Mouse (Mus musculus) B cell, adult 2 months (primary cell): ENCODE measurements around the gene Hoxb6.
A peak's percentile ranks its signal among the peaks of the same experiment; 100 is the strongest.

Experiments
- DNase-seq, 2 experiments: peaks; one replicate each; pipeline ENCODE4 v3.0.0; 2022

Hoxb6 gene

DNA sequence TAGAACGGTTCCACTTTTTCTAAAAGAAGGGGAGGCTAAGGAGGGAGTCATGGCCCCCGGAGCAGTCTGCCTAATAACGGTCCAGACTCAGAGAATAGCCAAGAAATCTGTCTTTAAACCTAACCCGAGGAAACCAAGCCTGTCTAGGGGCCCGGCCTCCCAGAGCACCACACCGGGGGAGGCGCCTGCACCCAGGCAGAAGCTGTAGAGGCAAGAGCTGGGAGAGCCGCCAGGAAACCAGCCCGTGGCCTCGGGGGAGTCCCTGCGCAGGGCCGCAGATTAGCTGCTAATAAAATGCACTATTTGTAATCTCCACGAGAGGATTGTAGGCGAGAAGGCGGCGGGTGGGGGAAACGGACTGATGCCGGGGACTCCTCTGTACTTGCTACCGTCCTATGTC is 22.4 kb upstream of the Hoxb6 start:
- DNase-seq: no peak

DNA sequence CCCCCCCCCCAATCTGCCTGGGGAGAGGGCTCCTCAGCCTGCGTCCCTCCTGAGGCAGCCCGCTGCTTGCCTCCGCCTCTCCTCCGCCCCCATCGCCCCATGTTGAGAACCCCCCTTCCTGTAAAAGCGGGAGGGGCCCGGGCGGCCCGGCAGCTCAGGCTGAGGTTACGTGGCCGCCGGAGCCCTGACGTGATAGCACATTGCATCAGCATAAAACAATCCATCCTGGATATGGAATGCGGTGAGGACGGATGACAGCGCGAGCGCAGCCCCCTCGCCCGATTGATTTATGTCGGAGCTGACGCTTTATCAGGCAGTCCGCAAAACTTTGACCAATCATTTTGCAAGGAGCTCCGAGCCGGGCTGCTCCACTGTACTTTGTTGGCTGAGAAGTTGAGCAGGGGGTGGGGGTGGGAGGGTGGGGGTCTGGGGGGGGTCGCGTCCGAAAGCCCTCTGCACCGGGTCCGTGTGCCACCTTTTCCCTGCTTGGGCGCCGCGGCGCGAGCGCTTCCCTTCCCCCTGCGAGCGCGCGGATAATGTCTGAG is 21.2 kb upstream of the Hoxb6 start, which contains the start of gene Hoxb9:
TSS of gene Hoxb9 (plus strand) at position 462 of the 545 bp plus-strand sequence.
- no peak for DNase-seq

DNA sequence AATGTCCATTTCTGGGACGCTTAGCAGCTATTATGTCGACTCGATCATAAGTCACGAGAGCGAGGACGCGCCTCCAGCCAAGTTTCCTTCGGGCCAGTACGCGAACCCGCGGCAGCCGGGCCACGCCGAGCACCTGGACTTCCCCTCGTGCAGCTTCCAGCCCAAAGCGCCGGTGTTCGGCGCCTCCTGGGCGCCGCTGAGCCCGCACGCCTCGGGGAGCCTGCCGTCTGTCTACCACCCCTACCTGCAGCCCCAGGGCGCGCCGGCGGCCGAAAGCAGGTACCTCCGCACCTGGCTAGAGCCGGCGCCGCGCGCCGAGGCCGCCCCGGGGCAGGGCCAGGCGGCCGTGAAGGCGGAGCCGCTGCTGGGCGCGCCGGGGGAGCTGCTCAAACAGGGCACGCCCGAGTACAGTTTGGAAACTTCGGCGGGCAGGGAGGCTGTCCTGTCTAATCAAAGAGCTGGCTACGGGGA is 20.7 kb upstream of the Hoxb6 start:
- no peak for DNase-seq

DNA sequence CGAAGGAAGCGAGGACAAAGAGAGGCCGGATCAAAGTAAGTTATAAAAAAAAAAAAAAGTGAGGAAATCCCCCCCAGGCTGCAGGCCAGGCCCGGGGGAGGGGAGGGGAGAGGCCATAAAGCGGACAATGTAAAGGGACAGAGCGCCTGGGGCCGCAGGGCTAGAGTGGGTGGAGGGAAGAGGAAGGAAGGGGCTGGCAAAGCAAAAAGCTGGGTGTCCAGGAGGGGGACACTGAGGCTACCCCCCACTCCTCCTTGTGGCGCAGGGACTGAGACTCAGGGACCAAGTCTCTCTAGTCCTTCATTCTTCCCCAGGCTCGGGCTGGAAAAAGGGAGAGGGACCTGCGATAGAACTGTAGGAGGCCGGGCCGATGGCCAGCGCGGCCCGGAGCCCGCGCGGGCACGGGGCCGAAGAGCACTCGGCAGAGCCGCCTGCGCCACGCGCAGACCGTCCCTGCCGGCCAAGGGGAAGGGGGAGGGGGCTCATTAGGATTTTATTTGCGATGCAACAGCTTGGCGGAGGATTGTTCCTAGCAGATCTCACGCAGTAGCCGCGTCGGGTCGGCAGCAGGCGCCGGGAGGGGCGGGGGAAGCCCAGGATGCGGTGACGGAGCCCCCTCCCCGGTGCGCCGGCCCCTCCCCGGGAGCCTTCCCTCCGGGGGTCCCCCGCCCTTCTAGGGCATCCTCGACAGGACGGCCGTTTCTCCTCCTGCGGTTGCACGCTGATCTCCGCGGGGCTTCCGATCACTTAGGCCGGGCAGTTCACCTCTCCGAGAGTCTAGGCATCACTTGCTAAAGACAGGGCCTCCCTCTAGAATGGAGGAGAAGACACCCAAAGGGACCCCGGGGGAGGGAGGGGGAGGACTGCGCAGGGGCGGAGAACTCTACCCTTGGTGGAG is 20.0 kb upstream of the Hoxb6 start:
- no peak for DNase-seq

DNA sequence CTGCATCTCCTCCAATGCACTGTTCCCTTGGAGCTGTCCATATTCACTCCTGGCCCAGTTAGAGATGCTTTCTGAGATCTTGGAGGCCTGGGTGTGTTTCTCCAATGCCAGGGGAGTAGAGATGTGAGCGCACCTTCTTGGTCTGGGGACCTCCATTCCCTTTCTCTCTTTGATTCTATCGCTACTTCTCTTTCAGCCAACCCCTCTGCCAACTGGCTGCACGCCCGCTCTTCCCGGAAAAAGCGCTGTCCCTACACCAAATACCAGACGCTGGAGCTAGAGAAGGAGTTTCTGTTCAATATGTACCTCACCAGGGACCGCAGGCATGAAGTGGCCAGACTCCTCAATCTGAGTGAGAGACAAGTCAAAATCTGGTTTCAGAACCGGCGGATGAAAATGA is 17.8 kb upstream of the Hoxb6 start:
- no peak for DNase-seq

DNA sequence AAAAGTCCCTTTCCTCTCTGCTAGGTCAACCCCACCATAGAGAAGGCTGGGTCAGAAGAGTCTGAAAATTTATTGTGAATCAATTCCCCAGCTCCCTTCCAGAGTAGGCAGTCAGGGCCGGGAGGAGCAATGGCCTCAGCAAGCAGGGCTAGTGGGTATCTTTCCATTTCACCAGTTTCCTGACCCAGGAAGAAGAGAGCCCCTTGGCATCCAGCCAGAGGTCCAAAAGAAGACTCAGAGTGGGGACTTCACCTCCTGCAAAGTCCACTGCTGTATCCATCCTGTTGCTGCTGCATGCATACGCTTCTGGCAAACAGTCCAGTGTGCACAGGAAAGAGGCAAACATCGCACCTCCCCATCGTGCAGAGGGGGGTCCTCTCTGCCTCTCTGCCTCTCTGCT is 16.4 kb upstream of the Hoxb6 start:
- no peak for DNase-seq

DNA sequence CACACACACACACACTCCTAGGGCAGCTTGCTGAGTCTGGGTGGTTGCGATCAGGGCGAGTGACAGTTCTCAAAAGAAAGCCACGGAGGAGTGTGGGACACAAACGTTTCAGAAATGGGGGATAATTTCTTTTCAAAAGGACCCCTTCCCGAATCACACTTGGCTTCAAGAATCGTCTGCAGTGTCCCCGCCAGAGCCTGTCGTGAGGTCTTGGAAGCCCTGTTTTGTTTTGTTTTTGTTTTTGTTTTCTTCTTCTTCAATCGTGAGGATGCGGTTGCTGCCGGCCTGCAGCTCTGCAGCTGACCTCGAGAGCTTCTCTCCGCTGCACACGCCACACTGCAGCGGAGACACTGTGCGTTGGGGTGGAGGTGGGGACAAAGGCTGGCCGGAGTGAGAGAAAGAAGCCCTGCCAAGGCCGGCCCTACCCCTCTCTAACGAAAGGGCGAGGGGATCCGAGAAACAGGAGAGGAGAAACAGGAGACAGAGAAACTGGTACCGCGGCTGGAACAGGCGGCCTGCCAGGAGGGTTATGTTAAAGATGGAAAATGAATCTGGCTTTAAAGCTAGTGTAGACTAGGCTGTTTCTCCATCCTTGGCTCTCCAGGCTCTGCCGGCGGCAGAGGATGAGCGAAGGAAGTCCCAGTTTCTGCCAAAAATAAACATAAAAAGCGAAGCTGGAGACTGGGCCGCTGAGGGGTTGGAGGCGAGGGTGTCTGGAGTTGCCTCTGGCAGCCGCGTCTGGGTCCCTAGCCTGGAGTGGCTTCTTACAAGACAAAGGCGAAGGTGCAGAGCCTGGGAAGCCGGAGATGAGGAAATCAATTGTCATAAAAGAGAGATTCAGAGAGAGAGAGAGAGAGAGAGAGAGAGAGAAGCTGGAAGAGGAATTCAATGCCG is 14.9 kb upstream of the Hoxb6 start:
- no peak for DNase-seq

DNA sequence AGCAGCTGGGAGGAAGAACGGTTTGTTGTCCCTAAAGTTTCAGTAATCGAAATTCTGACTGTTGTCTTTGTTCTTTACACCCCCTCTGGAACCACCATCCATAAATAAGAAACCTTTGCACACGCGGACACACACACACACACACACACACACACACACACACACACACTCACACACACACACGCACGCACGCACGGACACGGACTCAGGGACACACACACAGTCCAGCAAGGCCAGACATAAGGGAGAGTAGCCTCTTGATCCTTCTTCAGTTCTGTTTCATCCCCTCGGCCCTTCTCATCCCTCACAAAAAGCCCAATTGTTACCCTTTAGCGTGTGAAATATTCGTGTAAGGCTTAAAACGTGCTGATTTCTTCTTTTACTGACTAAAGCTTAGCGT is 14.0 kb upstream of the Hoxb6 start:
- no peak for DNase-seq

DNA sequence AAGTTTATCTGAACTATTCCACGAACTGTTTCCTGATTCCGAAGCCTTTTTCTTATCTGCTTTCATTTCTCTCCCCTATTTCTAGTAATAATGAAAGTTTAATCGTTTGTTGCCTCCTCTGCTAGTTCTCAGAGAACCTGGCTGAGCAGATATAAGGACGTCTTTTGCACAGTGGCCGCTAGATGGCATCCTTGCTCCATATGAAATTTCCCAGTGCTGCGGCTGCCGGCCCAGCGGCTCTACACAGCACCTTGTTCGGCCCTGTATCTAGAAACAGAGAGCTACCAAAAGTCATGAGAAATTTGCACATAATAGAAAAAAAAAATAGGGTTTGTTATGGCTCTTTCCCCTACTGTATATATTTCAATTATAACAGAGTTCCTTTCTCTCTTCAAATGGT is 13.5 kb upstream of the Hoxb6 start:
- peak; percentile 89 to 90 for DNase-seq

DNA sequence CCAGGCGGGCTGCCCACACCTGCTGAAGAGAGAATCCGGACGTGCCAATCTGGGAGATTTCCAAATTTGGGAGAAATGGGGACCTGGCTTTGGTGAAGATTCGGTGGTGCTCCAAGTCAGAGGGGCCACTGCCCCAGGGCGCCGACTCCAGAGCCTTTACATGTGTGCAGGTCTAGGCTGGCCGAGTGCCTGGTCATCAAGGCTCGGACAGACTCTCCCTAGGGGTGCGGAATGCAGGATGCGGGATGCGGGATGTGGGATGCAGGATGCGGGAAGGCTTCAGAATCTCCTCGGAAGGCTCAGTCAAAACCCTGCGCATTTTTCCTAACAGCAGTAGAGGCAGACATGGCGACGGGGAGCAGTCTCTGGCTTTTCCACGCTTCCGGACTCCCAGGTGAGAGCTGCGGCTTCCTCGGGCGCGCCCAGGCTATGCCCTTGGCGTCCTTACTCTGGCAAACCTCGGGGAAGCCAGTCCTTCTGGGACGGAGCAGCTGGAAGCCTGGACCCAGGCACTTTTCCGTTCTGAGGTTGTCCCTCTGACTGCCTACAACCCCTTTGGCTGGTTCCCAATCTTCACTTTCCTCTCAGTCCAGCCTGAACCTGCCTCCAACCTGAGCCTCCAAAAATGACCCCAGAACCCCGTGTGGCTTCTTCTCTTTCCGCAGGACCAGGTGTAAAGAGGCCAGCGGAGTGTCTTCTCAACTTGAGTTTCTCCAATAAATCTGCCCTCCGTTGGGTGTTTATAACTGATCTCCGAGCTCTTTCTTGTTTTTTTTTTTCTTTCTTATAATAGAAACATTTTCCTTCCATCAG is 12.6 kb upstream of the Hoxb6 start:
- DNase-seq: peak in 1 of 2 experiments; percentile 18

DNA sequence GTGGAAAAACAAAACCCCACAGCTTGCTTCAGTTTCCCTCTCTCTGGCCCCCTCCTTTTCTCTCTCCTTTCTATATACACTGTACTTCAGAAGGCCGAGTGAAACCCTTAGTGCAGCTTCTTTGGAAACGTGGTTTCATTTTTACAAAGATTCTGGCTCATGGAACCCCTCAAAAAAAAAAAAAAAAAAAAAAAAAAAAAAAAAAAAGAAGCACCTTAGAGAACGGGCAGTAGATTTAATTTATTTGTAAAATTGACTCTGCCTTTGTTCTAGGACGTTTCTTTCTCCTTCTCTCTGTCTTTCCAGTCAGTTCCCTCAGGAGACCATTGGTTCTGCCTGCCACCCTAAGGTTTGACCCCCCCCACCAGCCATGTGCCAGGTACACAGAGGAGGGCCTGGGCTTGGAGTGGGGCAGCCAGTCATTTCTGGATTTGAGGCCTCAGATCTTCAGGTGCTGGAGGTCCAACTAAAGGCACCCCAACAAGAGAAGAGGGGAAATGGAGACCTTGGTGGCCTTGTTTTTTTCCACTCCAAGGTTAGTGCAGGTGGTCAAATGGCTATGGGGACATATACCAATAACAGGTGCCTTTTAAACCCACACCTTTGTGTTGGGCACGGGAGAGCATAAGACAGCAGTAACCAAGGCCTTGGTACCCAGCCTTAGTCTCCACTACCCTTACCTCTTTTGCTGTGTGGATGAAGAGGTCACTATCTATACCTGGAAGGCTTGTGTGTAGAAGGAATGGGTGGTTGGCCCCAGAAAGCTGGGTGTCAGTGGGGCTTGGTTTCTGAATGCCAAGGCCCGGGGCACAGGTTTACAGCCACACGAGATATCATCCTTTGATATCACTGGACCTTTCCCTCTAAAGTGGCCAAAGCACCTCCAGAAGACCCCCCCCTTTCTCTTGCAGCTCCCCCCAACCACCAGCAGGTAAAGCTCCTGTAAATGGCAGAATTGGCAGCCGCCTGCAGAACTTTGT is 11.6 kb upstream of the Hoxb6 start:
- no peak for DNase-seq

DNA sequence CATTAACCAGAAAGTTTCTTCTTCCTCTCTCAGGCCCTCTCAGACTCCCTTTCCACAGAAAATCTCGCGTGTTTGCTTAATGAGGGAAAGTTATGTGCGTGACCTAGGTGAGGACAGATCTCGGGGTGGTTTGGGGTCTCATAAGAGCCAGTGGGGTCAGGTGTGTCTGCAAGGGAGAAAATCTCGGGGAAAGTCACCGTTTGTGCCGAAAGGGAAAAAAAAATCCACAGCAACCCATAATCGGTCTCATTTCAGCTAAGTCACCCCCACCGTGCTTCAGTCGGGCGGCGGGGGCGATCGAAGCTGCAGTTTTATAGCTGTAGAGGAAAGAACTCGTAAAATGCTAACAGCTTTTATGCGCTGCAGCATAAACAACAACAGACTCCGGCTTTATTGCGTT is 10.9 kb upstream of the Hoxb6 start:
- DNase-seq: no peak

DNA sequence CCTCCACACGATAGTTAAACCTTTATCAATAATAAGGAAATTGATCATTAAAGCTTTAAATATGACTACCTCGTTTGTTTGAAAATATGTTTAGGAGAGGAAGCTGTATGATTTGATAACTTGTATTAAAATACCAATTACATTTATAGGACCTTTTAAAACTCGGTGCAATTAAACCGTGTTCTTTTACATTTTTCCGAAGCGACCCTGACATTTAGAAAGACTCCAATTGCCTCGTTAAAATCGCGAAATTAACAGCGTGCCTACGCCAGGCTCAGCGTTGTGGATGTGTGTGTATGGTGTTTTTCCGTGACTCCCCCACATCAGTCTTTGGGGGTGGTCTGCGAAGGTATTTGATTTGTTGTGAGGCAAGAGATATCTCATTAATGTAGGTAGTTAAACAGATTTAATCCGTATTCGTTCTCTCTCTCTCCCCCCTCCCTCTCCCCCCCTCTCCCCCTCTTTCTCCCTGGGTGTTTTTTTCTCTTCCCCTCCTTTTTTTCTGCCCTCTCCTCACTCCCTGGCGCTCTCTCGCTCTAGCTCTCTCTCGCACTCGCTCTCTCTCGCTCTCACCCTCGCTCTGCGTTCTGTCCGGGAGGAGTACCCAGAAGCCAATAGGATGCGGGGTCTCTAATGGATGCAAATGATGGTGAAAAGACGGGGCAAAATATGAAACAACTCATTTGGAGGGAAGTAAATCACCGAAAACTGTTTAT is 10.3 kb upstream of the Hoxb6 start, which contains the start of gene Hoxb8:
TSS of gene Hoxb8 (plus strand) at position 51 of the 716 bp plus-strand sequence.
- DNase-seq: no peak

DNA sequence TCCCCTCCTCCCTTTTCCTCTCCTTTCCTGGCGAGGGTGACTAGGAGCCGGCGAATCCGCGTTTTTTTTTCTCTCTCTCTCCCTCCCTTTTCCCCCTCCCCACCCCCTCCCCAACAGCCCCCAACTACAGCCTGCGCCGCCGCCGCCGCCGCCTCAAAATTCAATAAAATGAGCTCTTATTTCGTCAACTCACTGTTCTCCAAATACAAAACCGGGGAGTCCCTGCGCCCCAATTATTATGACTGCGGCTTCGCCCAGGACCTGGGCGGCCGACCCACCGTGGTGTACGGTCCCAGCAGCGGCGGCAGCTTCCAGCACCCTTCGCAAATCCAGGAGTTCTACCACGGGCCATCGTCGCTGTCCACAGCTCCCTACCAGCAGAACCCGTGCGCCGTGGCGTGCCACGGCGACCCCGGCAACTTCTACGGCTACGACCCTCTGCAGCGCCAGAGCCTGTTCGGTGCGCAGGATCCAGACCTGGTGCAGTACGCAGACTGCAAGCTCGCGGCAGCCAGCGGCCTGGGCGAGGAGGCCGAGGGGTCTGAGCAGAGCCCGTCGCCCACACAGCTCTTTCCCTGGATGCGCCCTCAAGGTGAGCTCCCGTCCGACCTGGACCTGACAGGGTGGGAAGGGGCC is 9.4 kb upstream of the Hoxb6 start:
- no peak for DNase-seq

DNA sequence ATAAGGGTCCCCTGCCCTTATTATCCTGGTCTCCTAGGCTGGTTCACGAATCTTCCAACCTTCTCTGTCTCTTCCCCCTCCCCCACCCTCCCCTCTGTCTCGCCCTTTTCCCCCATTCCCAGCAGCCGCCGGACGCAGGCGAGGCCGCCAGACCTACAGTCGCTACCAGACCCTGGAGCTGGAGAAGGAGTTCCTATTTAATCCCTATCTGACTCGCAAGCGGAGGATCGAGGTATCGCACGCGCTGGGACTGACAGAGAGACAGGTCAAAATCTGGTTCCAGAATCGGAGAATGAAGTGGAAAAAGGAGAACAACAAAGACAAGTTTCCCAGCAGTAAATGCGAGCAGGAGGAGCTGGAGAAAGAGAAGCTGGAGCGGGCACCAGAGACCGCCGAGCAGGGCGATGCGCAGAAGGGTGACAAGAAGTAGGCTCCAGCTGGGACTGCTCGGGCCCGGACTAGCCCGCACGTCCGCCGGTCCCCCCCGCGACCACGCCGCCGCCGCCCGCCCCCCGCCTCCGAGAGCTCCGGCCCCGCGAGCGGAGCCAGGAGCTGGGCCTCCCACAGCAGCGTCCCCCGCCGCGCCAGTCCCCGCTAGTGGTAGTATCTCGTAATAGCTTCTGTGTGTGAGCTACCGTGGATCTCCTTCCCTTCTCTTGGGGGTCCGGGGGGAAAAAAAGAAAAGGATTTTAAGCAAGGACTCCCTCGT is 8.1 kb upstream of the Hoxb6 start:
- DNase-seq: peak; percentile 55 to 56

DNA sequence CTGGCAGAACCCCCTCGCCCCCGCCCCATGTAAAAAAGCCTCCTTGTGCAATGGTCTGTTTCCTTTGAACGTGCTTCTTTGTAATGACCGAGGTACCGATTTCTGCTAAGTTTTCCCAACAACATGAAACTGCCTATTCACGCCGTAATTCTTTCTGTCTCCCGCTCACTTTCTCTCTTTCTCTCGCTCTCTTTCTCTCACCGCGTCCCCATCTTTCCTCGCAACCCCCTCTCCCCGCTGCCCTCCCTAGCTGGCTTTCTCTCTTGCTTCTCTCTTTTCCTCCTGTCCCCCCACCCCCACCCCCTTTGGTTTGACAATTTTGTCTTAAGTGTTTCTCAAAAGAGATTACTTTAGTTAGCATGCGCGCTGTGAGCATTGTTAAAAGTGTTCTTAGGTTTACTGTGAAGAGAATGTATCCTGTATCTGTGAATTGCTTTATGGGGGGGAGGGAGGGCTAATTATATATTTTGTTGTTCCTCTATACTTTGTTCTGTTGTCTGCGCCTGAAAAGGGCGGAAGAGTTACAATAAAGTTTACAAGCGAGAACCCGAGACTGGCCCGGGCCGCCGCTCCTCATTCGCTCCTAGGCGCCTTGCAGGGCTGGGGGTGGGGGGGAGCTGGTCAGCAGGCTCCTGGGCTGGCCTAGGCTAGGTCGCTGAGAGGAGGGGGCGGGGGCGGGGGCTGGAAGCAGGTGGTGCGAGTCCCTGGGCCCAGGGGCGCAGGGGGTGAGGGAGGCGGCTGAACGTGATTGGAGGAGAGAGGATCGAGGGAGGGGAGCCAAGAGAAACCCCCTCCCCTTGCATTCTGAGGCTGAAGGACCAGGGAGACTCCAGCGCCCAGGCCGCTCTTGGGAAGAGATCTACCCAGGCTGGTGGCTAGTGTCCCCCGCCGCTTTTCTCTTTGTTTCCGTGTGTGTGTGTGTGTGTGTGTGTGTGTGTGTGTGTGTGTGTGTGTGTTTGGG is 7.2 kb upstream of the Hoxb6 start:
- no peak for DNase-seq

DNA sequence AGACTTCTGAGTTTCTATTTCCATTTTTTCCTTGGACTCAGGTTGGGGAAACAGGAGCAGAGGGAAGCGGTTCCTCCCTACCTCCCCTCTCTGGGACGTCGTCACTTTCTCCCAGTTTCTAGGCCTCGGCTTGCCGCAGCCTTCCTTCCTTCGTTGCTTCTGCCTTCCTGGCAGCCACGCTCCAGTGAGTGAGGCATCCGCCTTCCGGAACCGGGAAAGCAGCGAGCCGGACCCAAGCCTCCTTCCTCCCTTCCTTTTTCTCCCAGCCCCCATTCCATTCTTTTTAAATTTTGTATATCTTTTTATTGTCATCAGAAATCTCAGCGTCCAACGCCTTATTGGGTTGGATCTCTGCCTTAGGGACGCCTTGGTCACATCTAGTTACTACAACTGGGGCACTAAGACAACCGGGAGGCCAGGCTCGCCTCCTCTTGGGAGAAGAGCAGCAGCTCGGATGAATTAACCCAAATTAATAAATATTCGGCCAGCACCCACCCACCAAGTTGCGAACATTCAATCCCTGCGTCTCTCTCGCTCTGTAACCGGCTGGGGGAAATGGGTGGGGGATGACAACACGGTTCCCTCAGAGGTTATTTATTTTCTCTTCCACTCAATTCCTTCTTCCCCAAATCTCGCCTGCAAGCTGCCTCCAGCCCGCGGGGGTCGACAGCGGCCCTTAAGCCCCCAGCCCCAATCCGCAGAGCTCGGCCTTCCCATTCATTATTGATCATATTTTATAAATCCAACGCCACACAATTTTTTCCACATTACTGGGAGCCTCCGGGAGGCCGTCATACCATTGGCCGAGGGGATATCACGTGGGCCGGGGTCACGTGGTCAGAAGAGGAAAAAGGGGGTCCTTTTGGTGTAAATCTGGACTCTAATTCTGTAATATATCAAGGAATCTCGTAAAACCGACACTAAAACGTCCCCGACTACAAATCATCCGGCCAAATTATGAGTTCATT is 6.2 kb upstream of the Hoxb6 start, which contains the start of gene Hoxb7:
TSS of gene Hoxb7 (plus strand) at position 853 of the 968 bp plus-strand sequence.
- no peak for DNase-seq
